Mouse (Mus musculus) forelimb bud, embryonic 11.5 days (tissue): ENCODE results near the gene Hhipl1.
A peak's percentile ranks its signal among the peaks of the same experiment; 100 is the strongest.

Experiments used
- DNase-seq: peaks from one replicate; pipeline ENCODE4 v3.0.0-alpha.2; 2012; ENCODE audit warnings: low read depth, low spot score

Gene Hhipl1

DNA sequence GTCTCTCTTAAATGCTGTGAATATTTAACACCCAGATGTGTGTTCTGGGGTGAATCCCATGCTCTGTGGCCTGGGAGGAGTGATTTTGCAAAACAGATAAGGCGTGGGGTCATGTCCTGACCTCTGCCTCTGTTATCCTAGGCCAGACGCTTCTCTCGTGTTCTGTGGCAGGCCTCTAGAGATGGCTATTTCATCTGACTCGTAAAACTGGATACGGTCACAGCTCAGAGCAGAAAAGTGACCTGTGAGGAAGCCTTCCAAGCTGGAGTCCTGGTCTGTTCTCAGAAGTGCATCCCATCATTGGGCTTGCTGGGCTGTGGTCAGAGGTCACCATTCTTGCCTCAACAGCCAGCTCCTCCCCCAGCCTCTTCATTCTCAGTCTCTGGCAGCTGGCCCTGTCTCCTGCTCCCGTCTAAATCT is 6.4 kb downstream of the Hhipl1 start:
- no peak for DNase-seq

GRCm38 (mm10) chr12:108313244-108313772 is 7.2 kb downstream of the Hhipl1 start:
- no peak for DNase-seq

DNA sequence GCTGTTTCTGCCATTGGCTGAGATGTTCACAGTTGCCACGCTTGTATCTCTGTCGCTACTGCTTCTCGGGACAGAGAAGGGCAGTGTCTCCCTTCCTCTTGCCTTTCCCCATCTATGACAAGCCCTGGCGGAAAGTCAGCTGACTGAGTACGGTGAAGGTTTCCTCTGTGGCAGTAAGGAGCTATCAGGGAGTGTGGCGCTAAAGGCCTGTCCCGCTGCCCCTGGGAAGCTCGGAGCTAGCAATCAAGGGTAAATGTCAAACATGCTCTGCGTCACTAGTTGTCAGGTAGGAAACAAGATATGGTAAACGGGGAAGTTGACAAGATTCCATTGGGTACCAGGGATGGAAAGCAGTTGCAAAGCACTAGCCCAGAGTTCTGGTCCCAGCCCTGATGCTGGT is 9.7 kb downstream of the Hhipl1 start:
- no peak for DNase-seq

DNA sequence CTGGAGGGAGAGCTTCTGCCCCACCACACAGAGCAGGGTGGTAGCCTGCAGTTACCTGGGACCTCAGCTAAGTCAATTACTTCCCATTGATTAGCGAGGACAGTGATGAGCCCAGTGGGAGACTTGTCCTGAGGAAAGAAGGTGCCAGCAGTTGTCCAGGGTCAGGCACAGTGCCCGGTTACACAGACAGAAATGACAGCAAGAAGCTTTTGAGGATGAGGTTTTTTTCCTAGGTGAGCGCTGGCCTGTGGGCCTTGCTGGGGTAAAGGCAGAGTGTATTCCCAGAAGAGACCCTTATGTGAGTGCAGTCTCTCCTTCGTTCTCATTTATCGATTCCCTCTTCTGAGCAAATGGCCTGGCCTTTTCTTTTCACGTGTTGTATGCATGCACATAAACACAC is 10.6 kb downstream of the Hhipl1 start:
- no peak for DNase-seq

GRCm38 (mm10) chr12:108317201-108317738 is 11.2 kb downstream of the Hhipl1 start:
- no peak for DNase-seq

- DNase-seq, result no peak
Measured at GRCm38 (mm10) chr12:108317826-108318430, 11.9 kb downstream of the Hhipl1 start.

- no peak for DNase-seq
Measured at GRCm38 (mm10) chr12:108318499-108318898, 12.4 kb downstream of the Hhipl1 start.

DNA sequence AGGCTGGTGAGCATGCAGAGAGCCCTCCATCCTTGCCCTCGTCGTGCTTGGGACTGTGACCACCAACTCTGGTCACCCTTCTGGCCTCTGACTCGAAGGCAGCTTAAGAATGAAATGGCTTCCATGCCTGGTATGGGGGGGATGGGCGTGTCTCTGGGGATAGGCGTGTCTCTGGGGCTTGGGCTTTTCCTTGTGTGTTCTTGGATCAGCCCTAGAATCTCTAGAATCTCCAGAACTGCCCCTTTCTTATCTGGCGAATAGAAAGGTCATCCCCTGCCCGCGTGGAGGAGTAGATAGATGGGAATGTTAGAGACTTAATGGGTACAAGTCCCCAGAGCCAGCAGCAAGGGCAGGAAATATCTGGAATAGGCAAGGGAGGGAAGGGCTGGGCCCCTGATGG is 14.0 kb downstream of the Hhipl1 start:
- no peak for DNase-seq

- DNase-seq, result no peak
Measured at GRCm38 (mm10) chr12:108326401-108326800, 20.3 kb downstream of the Hhipl1 start.

- peak; percentile 55 for DNase-seq
Measured at GRCm38 (mm10) chr12:108327889-108328491, 21.9 kb downstream of the Hhipl1 start.

GRCm38 (mm10) chr12:108333056-108333455 is 27.0 kb downstream of the Hhipl1 start:
- DNase-seq, result peak; percentile 76

DNA sequence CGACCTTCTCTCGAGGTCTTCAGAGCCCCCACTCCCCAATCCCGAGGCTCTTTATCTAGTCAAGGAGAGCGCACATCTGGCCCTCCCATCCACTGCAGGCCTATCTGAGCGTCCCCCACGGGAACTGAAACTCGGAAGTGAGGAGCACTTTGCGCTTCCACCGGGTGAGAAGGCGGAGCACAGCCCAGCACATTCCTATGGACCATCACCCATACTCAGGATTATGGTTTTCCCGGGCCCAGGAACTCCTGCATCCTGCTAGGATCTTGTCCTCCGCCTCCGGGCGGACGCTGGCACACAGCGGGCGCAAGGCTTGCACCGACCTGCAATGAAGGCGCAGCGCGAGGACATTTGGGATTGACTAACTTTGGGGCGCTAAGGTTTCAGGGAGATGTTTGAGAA is 27.4 kb downstream of the Hhipl1 start:
- DNase-seq, result no peak

GRCm38 (mm10) chr12:108333895-108334445 is 27.9 kb downstream of the Hhipl1 start, which contains the start of gene Cyp46a1:
TSS of gene Cyp46a1 (plus strand) at chr12:108334381.
- peak; percentile 97 for DNase-seq

DNA sequence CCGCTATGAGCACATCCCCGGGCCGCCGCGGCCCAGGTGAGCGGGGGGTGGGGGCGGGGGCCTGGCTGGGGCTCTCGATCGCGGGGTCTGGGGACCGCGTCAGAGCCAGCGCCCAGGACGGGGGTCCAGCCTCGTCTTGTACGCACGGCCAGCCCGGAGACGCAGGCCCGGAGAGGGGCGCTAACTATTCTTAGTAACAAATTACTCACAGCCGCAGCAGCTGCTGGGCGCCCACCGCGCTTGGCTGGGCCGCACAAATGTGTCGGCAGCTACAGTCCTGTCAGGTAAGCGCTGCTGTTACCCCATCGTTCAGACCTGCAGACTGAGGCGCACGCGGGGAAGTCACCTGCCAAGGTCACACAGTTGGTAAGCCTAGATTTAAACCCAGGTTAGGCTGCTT is 28.5 kb downstream of the Hhipl1 start:
- no peak for DNase-seq

GRCm38 (mm10) chr12:108338572-108339190 is 32.6 kb downstream of the Hhipl1 start:
- DNase-seq, result peak; percentile 63

DNA sequence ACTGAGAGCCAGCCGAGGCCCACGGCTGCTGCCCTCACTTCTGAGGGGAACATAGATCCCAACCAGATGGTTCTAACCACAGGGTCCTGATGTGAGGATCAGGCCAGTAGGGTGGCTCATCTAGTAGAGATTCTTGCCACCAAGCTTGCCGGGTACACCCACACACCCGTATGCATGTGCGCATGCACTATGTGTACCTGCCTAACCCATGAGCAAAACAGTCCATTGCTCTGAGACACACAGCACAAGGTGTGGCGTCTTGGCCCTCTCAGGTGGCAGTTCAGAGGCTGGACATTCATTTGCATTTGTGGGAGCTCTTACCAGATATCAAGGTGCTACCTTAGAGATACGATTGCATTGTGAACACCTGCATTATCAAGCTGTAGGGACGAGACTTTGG is 42.1 kb downstream of the Hhipl1 start:
- DNase-seq, result no peak

- DNase-seq, result no peak
Measured at GRCm38 (mm10) chr12:108349026-108349425, 43.0 kb downstream of the Hhipl1 start.

GRCm38 (mm10) chr12:108350931-108351330 is 44.9 kb downstream of the Hhipl1 start:
- no peak for DNase-seq

DNA sequence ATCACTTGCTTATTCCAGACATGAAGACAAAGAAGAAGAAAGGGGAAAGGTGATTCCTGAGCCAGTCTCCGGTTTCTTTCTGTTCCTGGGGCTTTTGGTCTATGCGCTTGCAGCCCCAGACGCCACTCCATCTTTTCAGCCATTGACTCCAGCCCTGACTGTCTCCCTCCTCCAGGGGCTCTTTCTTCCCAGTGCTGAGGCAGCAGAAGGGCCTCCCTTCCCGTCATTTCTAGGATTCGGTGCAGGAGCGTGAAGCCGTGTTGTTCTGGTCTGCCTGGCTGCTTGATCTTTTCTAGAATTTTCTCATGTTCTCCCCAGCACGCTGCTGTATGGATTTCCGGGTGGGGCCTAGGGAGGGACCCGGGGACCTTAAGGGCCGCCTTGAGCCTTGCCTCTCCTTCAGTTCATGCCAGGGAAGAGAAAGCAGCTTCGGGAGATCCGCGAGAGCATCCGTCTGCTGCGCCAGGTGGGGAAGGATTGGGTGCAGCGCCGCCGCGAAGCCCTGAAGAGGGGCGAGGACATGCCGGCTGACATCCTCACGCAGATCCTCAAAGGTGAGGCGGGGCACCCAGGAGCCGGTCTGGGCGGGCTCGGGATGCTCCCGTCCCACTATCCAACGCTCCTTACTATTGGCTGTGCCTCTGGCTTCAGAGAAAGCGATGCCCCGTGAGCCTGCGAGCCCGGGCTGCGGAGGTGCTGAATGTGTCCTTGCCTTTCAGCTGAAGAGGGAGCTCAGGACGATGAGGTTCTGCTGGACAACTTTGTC is 46.5 kb downstream of the Hhipl1 start:
- no peak for DNase-seq

- DNase-seq, result no peak
Measured at GRCm38 (mm10) chr12:108354284-108354683, 48.2 kb downstream of the Hhipl1 start.

DNA sequence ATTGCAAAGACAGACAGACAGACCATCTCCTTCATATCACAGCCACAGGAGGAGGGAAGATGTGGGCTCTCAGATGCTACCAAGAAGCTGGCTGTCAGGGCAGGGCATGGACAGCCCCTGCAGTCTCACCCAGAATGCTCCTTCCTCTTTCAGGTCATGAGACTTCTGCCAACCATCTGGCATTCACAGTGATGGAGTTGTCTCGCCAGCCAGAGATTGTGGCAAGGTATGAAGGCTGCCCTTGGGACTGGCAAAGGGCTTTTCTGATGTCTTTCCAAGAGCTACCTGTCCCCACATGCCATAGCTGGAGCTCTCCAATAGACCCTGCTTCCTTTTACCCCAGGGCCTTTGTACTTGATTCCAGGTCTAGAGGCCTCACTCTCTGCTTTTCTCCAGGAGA is 49.2 kb downstream of the Hhipl1 start:
- no peak for DNase-seq

DNA sequence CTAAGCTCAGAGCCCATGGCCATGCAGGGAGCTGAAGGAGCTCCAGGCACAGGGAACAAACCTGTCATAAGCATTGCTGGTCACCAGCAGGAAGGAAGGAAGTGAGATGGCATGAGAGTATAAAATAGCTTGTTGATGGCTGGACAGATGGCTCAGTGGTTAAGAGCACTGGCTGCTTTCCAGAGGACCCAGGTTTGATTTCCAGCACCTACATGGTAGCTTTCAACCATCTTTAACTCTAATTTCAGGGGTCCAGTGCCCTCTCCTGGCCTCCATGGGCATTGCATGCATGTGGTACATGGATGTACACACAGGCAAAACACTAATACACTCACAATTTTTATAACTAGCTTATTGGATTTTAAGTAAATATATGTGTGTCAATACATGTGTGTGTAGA is 49.9 kb downstream of the Hhipl1 start:
- DNase-seq, result no peak
